Mouse (Mus musculus) spleen, adult 2 months (tissue): ENCODE data around the gene Hist1h4h.

ENCODE experiments used
- CTCF ChIP-seq: fragments of 200-500 bp; IDR thresholded peaks from 2 replicates; pipeline ENCODE4 v1.5.1; 2011; ENCODE audit warnings: mild to moderate bottlenecking, inconsistent platforms; ENCODE audit not compliant: insufficient read depth, insufficient read length, insufficient replicate concordance; ENCODE audit errors: extremely low read depth
- POLR2A ChIP-seq: fragments of 200-500 bp; IDR thresholded peaks from 2 replicates; pipeline ENCODE4 v1.6.1; 2011; ENCODE audit warnings: low read depth, low read length, inconsistent platforms

- TF ChIP-seq POLR2A (no peak), CTCF (no peak)
These were observed 5.4 kb downstream of the Hist1h4h start for GRCm38 (mm10) chr13:23536076-23536822.
